Mouse (Mus musculus) thymus, adult 2 months (tissue): ENCODE measurements around the gene Shpk. TPM values are rescaled to one million over a fixed set of nuclear protein-coding genes. Genes with fewer than 3 reads are reported as not detected.

ENCODE experiments used
- DNase-seq: peaks from one replicate; pipeline ENCODE4 v3.0.0; 2021
- H3K27ac ChIP-seq: fragments of 200-500 bp; 2 replicates; pipeline ENCODE4 v1.5.1; 2012; ENCODE audit warnings: low read length, control low read depth; ENCODE audit not compliant: control insufficient read depth, insufficient read depth
- H3K27me3 ChIP-seq: fragments of 200-500 bp; 2 replicates; pipeline ENCODE4 v1.6.1; 2012; ENCODE audit warnings: mild to moderate bottlenecking, low read length, moderate library complexity, mixed read lengths; ENCODE audit not compliant: control insufficient read depth, insufficient read depth
- H3K36me3 ChIP-seq: fragments of 200-500 bp; 2 replicates; pipeline ENCODE4 v1.6.1; 2012; ENCODE audit warnings: mild to moderate bottlenecking, low read length, moderate library complexity; ENCODE audit not compliant: control insufficient read depth, insufficient read depth
- H3K4me1 ChIP-seq: fragments of 200-500 bp; replicated peaks from 2 replicates; pipeline ENCODE4 v1.6.1; 2012; ENCODE audit warnings: low read length; ENCODE audit not compliant: control insufficient read depth, insufficient read depth
- H3K4me3 ChIP-seq: fragments of 200-500 bp; 2 replicates; pipeline ENCODE4 v1.5.1; 2012; ENCODE audit warnings: mild to moderate bottlenecking, low read length, control low read depth, moderate library complexity; ENCODE audit not compliant: control insufficient read depth, insufficient read depth
- CTCF ChIP-seq: fragments of 200-500 bp; IDR thresholded peaks from 2 replicates; pipeline ENCODE4 v1.5.1; 2012; ENCODE audit warnings: mild to moderate bottlenecking, control low read depth, low read length, moderate library complexity, borderline replicate concordance; ENCODE audit not compliant: control insufficient read depth, poor library complexity, insufficient read depth; ENCODE audit errors: extremely low read depth
- POLR2A ChIP-seq: fragments of 200-500 bp; IDR thresholded peaks from 2 replicates; pipeline ENCODE4 v1.6.1; 2012; ENCODE audit warnings: mild to moderate bottlenecking, low read length, control low read depth, moderate library complexity; ENCODE audit not compliant: control insufficient read depth, poor library complexity, insufficient read depth; ENCODE audit errors: extremely low read depth
- WGBS: fragments of 180-500 bp; shearing (Covaris S2); methylation state at CpG from one replicate; pipeline ENCODE4 v1.1.7; 2018; 5-methylcytosine and 5-hydroxymethylcytosine counted together
- polyA plus RNA-seq: library from polyadenylated mRNA; depleted of rRNA; stranded (reverse); fragments of >200 nt; gene quantifications from 2 replicates; pipeline ENCODE4 v1.2.3, GENCODE M21; 2012

Gene Shpk
- polyA plus RNA-seq, 1 experiment, result 4.0 TPM

- Histone ChIP-seq H3K4me3 (peak overlapping the region; percentile 80), H3K36me3 (no peaks in the 10 kb centered on the region), H3K27me3 (no peaks in the 10 kb centered on the region), H3K4me1 (peaks cover 11% of the 10 kb centered on the region), H3K27ac (no peak overlapping the region)
- TF ChIP-seq CTCF (no peak), POLR2A (no peak)
- DNase-seq, result no peak
- 39% methylated on average over 2 of the region's 2 CpGs for WGBS
Observed at GRCm38 (mm10) chr11:73177895-73178294, 21.4 kb upstream of the Shpk start.

DNA sequence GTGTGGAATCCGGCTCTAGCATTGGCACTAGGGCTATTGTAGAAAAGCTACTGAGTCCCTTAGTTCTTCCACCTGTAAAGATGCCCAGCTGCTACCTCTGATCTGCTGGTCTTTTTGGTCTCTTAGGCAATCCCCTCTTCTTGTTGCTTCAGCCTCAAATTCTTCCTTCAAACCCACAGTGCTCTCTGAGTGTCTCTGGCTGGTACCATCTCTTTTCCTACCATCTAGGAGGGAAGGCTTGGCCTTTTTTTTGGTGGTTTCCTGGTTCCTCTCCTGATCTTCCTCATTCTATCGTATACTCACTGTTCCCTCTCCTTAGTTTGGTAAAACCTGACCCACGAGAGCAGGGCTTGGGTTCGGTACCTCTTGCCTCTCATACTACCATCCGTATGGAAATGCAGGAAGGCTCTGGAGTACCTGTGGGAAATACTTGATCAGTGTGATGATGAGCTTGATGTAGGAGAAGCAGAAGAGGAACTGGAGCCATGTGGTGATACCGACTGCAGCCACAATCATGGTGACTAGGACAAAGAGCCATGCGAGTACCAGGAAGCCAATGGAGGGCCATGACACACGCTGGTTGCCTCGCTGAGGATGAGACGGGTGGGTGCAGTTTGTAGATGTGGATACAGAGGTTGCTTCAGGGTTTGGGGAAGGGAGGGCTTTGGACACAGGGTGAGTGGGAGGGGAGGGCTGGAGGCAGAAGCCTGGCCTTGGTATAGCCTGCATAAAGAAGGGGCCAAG is 13.2 kb upstream of the Shpk start:
- Histone ChIP-seq H3K4me1 (no peaks in the 10 kb centered on the region), H3K36me3 (no peaks in the 10 kb centered on the region), H3K27me3 (no peaks in the 10 kb centered on the region), H3K4me3 (no peak overlapping the region), H3K27ac (no peak overlapping the region)
- WGBS, result 84% methylated on average over 10 of the region's 10 CpGs
- TF ChIP-seq POLR2A, result no peak
- DNase-seq, result no peak

GRCm38 (mm10) chr11:73187231-73187630 is 12.0 kb upstream of the Shpk start:
- Histone ChIP-seq H3K36me3 (no peaks in the 10 kb centered on the region), H3K27ac (no peak overlapping the region), H3K4me1 (no peaks in the 10 kb centered on the region), H3K4me3 (no peak overlapping the region), H3K27me3 (no peaks in the 10 kb centered on the region)
- no peak for TF ChIP-seq POLR2A
- TF ChIP-seq CTCF, result no peak
- 91% methylated on average over 6 of the region's 6 CpGs for WGBS
- DNase-seq, result no peak

- WGBS, result 58% methylated on average over 6 of the region's 6 CpGs
- Histone ChIP-seq H3K4me1 (no peaks in the 10 kb centered on the region), H3K4me3 (no peak overlapping the region), H3K36me3 (no peaks in the 10 kb centered on the region), H3K27ac (no peak overlapping the region), H3K27me3 (no peaks in the 10 kb centered on the region)
- TF ChIP-seq POLR2A, result no peak
- no peak for TF ChIP-seq CTCF
- DNase-seq, result no peak
Observed at GRCm38 (mm10) chr11:73193047-73193446, 6.2 kb upstream of the Shpk start.

DNA sequence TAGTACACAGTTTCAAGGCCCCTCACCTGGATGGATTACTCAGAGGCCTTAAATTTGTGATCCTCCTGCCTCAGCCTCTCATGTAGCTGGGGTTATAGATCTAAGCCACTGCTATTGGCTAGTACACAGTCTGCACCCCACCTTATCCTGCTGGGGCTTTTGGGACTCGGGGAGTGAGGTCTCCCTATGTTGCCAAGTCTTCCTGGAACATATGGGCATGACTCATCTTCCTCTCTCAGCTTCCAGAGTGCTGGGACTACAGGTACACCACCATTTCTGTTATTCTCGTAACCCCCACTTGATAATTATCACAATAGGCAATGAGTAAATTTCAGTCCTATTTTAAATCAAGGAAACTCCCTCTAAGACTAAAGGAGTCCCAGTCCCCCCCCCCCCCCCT is 4.8 kb upstream of the Shpk start:
- WGBS, result 79% methylated on average over 2 of the region's 2 CpGs
- H3K27ac ChIP-seq, result no peak overlapping the region
- TF ChIP-seq POLR2A (no peak), CTCF (no peak)
- DNase-seq, result no peak
- no peaks in the 10 kb centered on the region for H3K36me3 ChIP-seq
- peaks cover 3% of the 10 kb centered on the region for H3K4me1 ChIP-seq
- H3K27me3 ChIP-seq, result no peaks in the 10 kb centered on the region
- H3K4me3 ChIP-seq, result no peak overlapping the region

DNA sequence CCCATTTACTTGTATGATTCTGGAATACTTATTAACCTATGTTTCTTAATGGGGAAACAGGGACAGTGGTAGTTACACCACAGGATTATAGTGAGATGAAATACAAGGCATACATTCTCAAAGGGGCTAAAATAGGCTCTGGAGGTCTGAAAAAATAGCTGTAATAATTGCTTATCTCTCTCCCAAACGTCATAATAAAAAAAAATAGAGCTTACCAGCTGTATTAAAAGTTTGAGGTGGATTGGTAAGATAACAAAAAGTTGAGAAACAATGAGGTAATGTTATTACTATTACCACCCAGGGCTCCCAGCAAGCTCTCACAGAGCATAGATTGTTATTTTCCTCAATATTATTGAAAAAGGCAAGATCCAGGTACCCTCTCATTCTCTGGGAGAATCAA is 1.1 kb upstream of the Shpk start:
- 15% methylated on average over 1 of the region's 1 CpGs for WGBS
- no peak for DNase-seq
- Histone ChIP-seq H3K27ac (no peak overlapping the region), H3K4me3 (no peak overlapping the region; the same call in 1 of the 2 replicates), H3K4me1 (peaks cover 3% of the 10 kb centered on the region), H3K27me3 (no peaks in the 10 kb centered on the region), H3K36me3 (no peaks in the 10 kb centered on the region)
- no peak for TF ChIP-seq CTCF
- TF ChIP-seq POLR2A, result no peak
